Mouse (Mus musculus) lung, embryonic 15.5 days (tissue): ENCODE results near the gene Igf2bp2. TPM values are rescaled to one million over a fixed set of nuclear protein-coding genes. Genes with fewer than 3 reads are reported as not detected.

Source experiments
- ATAC-seq: fragments of 200-750 bp; cut with Nextera tagmentation; 2 replicates; pipeline ENCODE4 v1.8.0; 2017; ENCODE audit warnings: moderate number of reproducible peaks, borderline replicate concordance; ENCODE audit not compliant: low FRiP score, low TSS enrichment; ENCODE audit errors: extremely low read depth
- H3K27ac ChIP-seq: fragments of 300-500 bp; sonication (generic); 2 replicates; pipeline ENCODE4 v1.5.1; 2015; ENCODE audit warnings: moderate library complexity, mild to moderate bottlenecking, inconsistent platforms
- H3K27me3 ChIP-seq: fragments of 300-500 bp; sonication (generic); 2 replicates; pipeline ENCODE4 v1.6.1; 2015; ENCODE audit warnings: inconsistent platforms
- H3K36me3 ChIP-seq: fragments of 300-500 bp; sonication (generic); 2 replicates; pipeline ENCODE4 v1.6.1; 2015; ENCODE audit warnings: inconsistent platforms
- H3K4me1 ChIP-seq: fragments of 300-500 bp; sonication (generic); 2 replicates; pipeline ENCODE4 v1.6.1; 2015; ENCODE audit warnings: inconsistent platforms
- H3K4me2 ChIP-seq: fragments of 300-500 bp; sonication (generic); 2 replicates; pipeline ENCODE4 v1.6.1; 2015; ENCODE audit warnings: inconsistent platforms, mild to moderate bottlenecking, moderate library complexity
- H3K4me3 ChIP-seq: fragments of 300-500 bp; sonication (generic); 2 replicates; pipeline ENCODE4 v1.5.1; 2015; ENCODE audit warnings: mild to moderate bottlenecking, inconsistent platforms
- H3K9ac ChIP-seq: fragments of 300-500 bp; sonication (generic); 2 replicates; pipeline ENCODE4 v1.6.1; 2015; ENCODE audit warnings: inconsistent platforms
- H3K9me3 ChIP-seq: fragments of 300-500 bp; sonication (generic); 2 replicates; pipeline ENCODE4 v1.6.1; 2016; ENCODE audit warnings: inconsistent platforms
- WGBS: fragments of 180-500 bp; shearing (Covaris S2); methylation state at CpG from one replicate; pipeline ENCODE4 v1.1.7; 2015; 5-methylcytosine and 5-hydroxymethylcytosine counted together
- polyA plus RNA-seq: library from polyadenylated mRNA; unstranded; fragments of >200 nt; fragmentation: Nextera tagmentation; extraction: Ambion mirVana; gene quantifications from 2 replicates; pipeline ENCODE4 v1.2.1, GENCODE M21; 2015

Igf2bp2 gene
- polyA plus RNA-seq, 1 experiment from 2014 or later = 55.8 TPM

- 94% methylated on average over 15 of the region's 15 CpGs for WGBS
- Histone ChIP-seq H3K4me2 (no peak overlapping the region), H3K4me3 (no peak overlapping the region), H3K4me1 (no peaks in the 10 kb centered on the region), H3K9ac (no peak overlapping the region), H3K9me3 (no peaks in the 10 kb centered on the region), H3K27ac (no peak overlapping the region), H3K36me3 (no peaks in the 10 kb centered on the region), H3K27me3 (no peaks in the 10 kb centered on the region)
- no peak for ATAC-seq
Measured at GRCm38 (mm10) chr16:22119524-22119923, 43.6 kb downstream of the Igf2bp2 start.

- no peak overlapping the region for H3K4me2 ChIP-seq
Measured at GRCm38 (mm10) chr16:22118716-22119501, 44.2 kb downstream of the Igf2bp2 start.

GRCm38 (mm10) chr16:22118151-22118550 lies 44.9 kb downstream of the Igf2bp2 start:
- no peak overlapping the region for H3K9ac ChIP-seq
- no peak overlapping the region for H3K4me2 ChIP-seq
- no peaks in the 10 kb centered on the region for H3K36me3 ChIP-seq
- H3K4me1 ChIP-seq = no peaks in the 10 kb centered on the region
- WGBS = 95% methylated on average over 4 of the region's 4 CpGs
- no peaks in the 10 kb centered on the region for H3K9me3 ChIP-seq
- no peak for ATAC-seq
- no peak overlapping the region for H3K4me3 ChIP-seq
- H3K27ac ChIP-seq = no peak overlapping the region
- no peaks in the 10 kb centered on the region for H3K27me3 ChIP-seq

More at GRCm38 (mm10) chr16:22118716-22119501, 44.2 kb downstream of the Igf2bp2 start:
- Histone ChIP-seq H3K4me3 (no peak overlapping the region), H3K9ac (no peak overlapping the region), H3K36me3 (no peaks in the 10 kb centered on the region), H3K27ac (no peak overlapping the region), H3K4me1 (no peaks in the 10 kb centered on the region), H3K9me3 (no peaks in the 10 kb centered on the region), H3K27me3 (no peaks in the 10 kb centered on the region)
- no peak for ATAC-seq
- 76% methylated on average over 14 of the region's 14 CpGs for WGBS

- Histone ChIP-seq H3K4me1 (no peaks in the 10 kb centered on the region), H3K27ac (no peak overlapping the region), H3K4me3 (no peak overlapping the region), H3K9me3 (no peaks in the 10 kb centered on the region), H3K9ac (no peak overlapping the region), H3K27me3 (no peaks in the 10 kb centered on the region), H3K4me2 (no peak overlapping the region), H3K36me3 (no peaks in the 10 kb centered on the region)
- ATAC-seq = no peak
- 91% methylated on average over 4 of the region's 4 CpGs for WGBS
Measured at GRCm38 (mm10) chr16:22116748-22117147, 46.4 kb downstream of the Igf2bp2 start.

GRCm38 (mm10) chr16:22116058-22116457 lies 47.0 kb downstream of the Igf2bp2 start:
- 86% methylated on average over 6 of the region's 6 CpGs for WGBS
- Histone ChIP-seq H3K4me1 (no peaks in the 10 kb centered on the region), H3K27ac (no peak overlapping the region), H3K9ac (no peak overlapping the region), H3K4me2 (no peak overlapping the region), H3K9me3 (no peaks in the 10 kb centered on the region), H3K27me3 (no peaks in the 10 kb centered on the region), H3K36me3 (no peaks in the 10 kb centered on the region), H3K4me3 (no peak overlapping the region)
- ATAC-seq = no peak

- Histone ChIP-seq H3K4me2 (no peak overlapping the region), H3K4me3 (no peak overlapping the region), H3K4me1 (no peaks in the 10 kb centered on the region), H3K36me3 (no peaks in the 10 kb centered on the region), H3K9me3 (no peaks in the 10 kb centered on the region), H3K9ac (no peak overlapping the region), H3K27me3 (no peaks in the 10 kb centered on the region), H3K27ac (no peak overlapping the region)
- no peak for ATAC-seq
- 74% methylated on average over 1 of the region's 1 CpGs for WGBS
Measured at GRCm38 (mm10) chr16:22110036-22110435, 53.1 kb downstream of the Igf2bp2 start.

GRCm38 (mm10) chr16:22109159-22109558 lies 53.9 kb downstream of the Igf2bp2 start:
- H3K36me3 ChIP-seq = no peaks in the 10 kb centered on the region
- no peak for ATAC-seq
- H3K4me1 ChIP-seq = no peaks in the 10 kb centered on the region
- 55% methylated on average over 4 of the region's 4 CpGs for WGBS
- H3K4me3 ChIP-seq = no peak overlapping the region
- no peak overlapping the region for H3K27ac ChIP-seq
- H3K9ac ChIP-seq = no peak overlapping the region
- no peak overlapping the region for H3K4me2 ChIP-seq
- no peaks in the 10 kb centered on the region for H3K9me3 ChIP-seq
- no peaks in the 10 kb centered on the region for H3K27me3 ChIP-seq

GRCm38 (mm10) chr16:22107897-22108516 lies 55.1 kb downstream of the Igf2bp2 start:
- Histone ChIP-seq H3K4me1 (no peaks in the 10 kb centered on the region), H3K9me3 (no peaks in the 10 kb centered on the region), H3K36me3 (no peaks in the 10 kb centered on the region), H3K27ac (no peak overlapping the region), H3K27me3 (no peaks in the 10 kb centered on the region), H3K4me2 (no peak overlapping the region), H3K9ac (no peak overlapping the region), H3K4me3 (no peak overlapping the region)
- 55% methylated on average over 7 of the region's 7 CpGs for WGBS
- ATAC-seq = no peak

GRCm38 (mm10) chr16:22106012-22106584 lies 57.0 kb downstream of the Igf2bp2 start:
- no peaks in the 10 kb centered on the region for H3K36me3 ChIP-seq
- no peaks in the 10 kb centered on the region for H3K4me1 ChIP-seq
- no peak overlapping the region for H3K27ac ChIP-seq
- no peak for ATAC-seq
- WGBS = 78% methylated on average over 6 of the region's 6 CpGs
- H3K9ac ChIP-seq = no peak overlapping the region
- H3K27me3 ChIP-seq = no peaks in the 10 kb centered on the region
- no peaks in the 10 kb centered on the region for H3K9me3 ChIP-seq
- H3K4me2 ChIP-seq = no peak overlapping the region
- no peak overlapping the region for H3K4me3 ChIP-seq

GRCm38 (mm10) chr16:22100067-22100466 lies 63.0 kb downstream of the Igf2bp2 start:
- H3K36me3 ChIP-seq = no peaks in the 10 kb centered on the region
- H3K4me1 ChIP-seq = no peaks in the 10 kb centered on the region
- H3K9me3 ChIP-seq = no peaks in the 10 kb centered on the region
- no peak overlapping the region for H3K4me2 ChIP-seq
- H3K4me3 ChIP-seq = no peak overlapping the region
- ATAC-seq = no peak
- H3K27ac ChIP-seq = no peak overlapping the region
- no peaks in the 10 kb centered on the region for H3K27me3 ChIP-seq
- WGBS = 85% methylated on average over 2 of the region's 2 CpGs
- no peak overlapping the region for H3K9ac ChIP-seq

- no peaks in the 10 kb centered on the region for H3K4me1 ChIP-seq
- no peak for ATAC-seq
- H3K9ac ChIP-seq = no peak overlapping the region
- no peak overlapping the region for H3K27ac ChIP-seq
- 59% methylated on average over 7 of the region's 7 CpGs for WGBS
- H3K27me3 ChIP-seq = no peaks in the 10 kb centered on the region
- no peak overlapping the region for H3K4me2 ChIP-seq
- no peak overlapping the region for H3K4me3 ChIP-seq
- H3K36me3 ChIP-seq = no peaks in the 10 kb centered on the region
- no peaks in the 10 kb centered on the region for H3K9me3 ChIP-seq
Measured at GRCm38 (mm10) chr16:22097659-22098058, 65.4 kb downstream of the Igf2bp2 start.

GRCm38 (mm10) chr16:22095751-22096150 lies 67.3 kb downstream of the Igf2bp2 start:
- Histone ChIP-seq H3K4me2 (no peak overlapping the region), H3K27me3 (no peaks in the 10 kb centered on the region), H3K9me3 (no peaks in the 10 kb centered on the region), H3K4me3 (no peak overlapping the region), H3K27ac (no peak overlapping the region), H3K9ac (no peak overlapping the region), H3K4me1 (no peaks in the 10 kb centered on the region), H3K36me3 (no peaks in the 10 kb centered on the region)
- no peak for ATAC-seq
- 92% methylated on average over 1 of the region's 1 CpGs for WGBS
